Mouse (Mus musculus): ENCODE results near the gene Slc6a17. TPM values are rescaled to one million over a fixed set of nuclear protein-coding genes. Genes with fewer than 3 reads are reported as not detected.
A peak's percentile ranks its signal among the peaks of the same experiment; 100 is the strongest.

The Slc6a17 gene
- polyA plus RNA-seq (2012; rRNA removed): 238 and 251 TPM in 2 replicates

DNA sequence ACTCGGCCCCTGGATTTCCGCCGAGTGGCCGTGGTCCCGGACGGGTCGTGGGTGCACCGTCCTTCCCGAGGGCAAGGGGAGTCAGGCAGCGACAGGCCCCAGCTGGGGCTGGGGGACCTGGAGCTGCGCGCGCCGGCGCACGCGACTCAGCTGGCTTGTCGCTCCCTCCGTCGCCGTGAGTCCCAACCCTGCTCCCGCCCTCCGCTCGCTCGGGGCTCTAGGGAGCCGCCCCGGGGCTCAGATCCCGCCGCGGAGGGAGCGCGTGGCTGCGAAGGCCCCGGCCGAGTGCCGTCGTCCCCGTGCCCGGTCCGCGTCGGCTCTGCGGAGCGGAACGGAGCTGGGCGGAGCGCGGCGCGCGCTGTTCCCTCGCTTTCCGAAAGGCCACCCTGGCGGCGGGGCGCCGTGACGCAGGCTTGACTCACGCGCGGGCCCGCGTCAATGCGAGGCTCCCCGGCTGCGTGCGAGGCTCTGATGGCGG is at the start of gene Slc6a17:
Gene Slc6a17 (minus strand): TSS at position 388 of the 478 bp plus-strand sequence.
- Histone ChIP-seq H3K4me3 (ENCODE audit: insufficient read depth, low read length) (peak within 1 kb of the TSS; percentile 65), H3K4me1 (ENCODE audit: control insufficient read depth, insufficient read depth, low read length) (peaks cover 6% of the 10 kb centered on the region), H3K27ac (ENCODE audit: insufficient read depth, low read length) (peak within 1 kb of the TSS; percentile 79)
- no peak for TF ChIP-seq CTCF (IDR thresholded peaks at IDR 0.05; ENCODE audit: extremely low read depth, insufficient read depth, low read length)
- peak; percentile 74 for TF ChIP-seq POLR2A (IDR thresholded peaks at IDR 0.05; ENCODE audit: extremely low read depth, insufficient read depth, low read length)

DNA sequence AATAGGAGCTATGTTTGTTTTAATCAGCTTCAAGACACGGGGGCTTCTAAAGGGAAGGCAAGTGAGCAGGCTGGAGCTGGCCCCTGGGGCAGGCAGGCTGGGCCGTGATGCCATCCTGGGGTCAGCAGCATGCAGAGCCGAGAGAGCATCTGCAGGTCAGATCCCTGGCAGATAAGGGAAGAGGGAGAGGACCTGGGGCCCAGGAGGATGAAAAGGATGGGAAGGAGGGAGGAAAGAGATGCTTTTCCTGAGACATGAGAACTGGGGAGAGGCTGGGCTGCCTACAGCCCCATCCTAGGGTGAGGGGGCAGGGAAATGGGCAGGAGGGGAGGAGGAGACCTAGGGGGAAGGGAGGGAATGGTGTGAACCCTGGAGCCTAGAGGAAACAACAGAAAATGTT is 47.5 kb upstream of the Slc6a17 start:
- no peak overlapping the region for H3K4me3 ChIP-seq (ENCODE audit: insufficient read depth, low read length)
- H3K27ac ChIP-seq (ENCODE audit: insufficient read depth, low read length): no peak overlapping the region
- H3K4me1 ChIP-seq (ENCODE audit: control insufficient read depth, insufficient read depth, low read length): no peaks in the 10 kb centered on the region
- no peak for TF ChIP-seq POLR2A (IDR thresholded peaks at IDR 0.05; ENCODE audit: extremely low read depth, insufficient read depth, low read length)
- no peak for TF ChIP-seq CTCF (IDR thresholded peaks at IDR 0.05; ENCODE audit: extremely low read depth, insufficient read depth, low read length)

DNA sequence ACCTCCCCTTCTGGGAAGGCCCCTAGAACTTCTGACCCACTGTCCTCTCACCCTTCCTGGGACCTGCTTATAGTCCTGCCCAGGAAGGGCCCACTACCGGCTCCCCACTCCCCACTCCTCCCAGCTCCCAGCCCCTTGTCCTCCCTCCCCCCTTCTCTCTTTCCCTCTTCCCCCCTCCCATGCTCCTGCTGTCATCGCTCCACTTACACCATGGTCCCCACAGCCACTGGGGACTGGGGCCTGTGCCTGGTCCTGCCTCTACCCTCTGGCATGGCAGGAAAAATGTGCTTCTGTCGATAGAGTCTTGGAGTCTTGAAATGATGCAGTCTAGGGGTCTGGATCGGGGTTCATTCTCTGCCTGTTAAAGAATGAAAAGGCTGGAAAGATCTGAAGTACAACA is 46.1 kb upstream of the Slc6a17 start:
- Histone ChIP-seq H3K27ac (ENCODE audit: insufficient read depth, low read length) (no peak overlapping the region), H3K4me1 (ENCODE audit: control insufficient read depth, insufficient read depth, low read length) (no peaks in the 10 kb centered on the region), H3K4me3 (ENCODE audit: insufficient read depth, low read length) (no peak overlapping the region)
- TF ChIP-seq CTCF (IDR thresholded peaks at IDR 0.05; ENCODE audit: extremely low read depth, insufficient read depth, low read length) (no peak), POLR2A (IDR thresholded peaks at IDR 0.05; ENCODE audit: extremely low read depth, insufficient read depth, low read length) (no peak)

- no peak overlapping the region for H3K4me3 ChIP-seq (ENCODE audit: insufficient read depth, low read length)
- H3K27ac ChIP-seq (ENCODE audit: insufficient read depth, low read length): no peak overlapping the region
- H3K4me1 ChIP-seq (ENCODE audit: control insufficient read depth, insufficient read depth, low read length): no peaks in the 10 kb centered on the region
- TF ChIP-seq POLR2A (IDR thresholded peaks at IDR 0.05; ENCODE audit: extremely low read depth, insufficient read depth, low read length): no peak
- no peak for TF ChIP-seq CTCF (IDR thresholded peaks at IDR 0.05; ENCODE audit: extremely low read depth, insufficient read depth, low read length)
Measured at GRCm38 (mm10) chr3:107562591-107562990, 44.8 kb upstream of the Slc6a17 start.

GRCm38 (mm10) chr3:107562104-107562503 is 44.3 kb upstream of the Slc6a17 start:
- TF ChIP-seq POLR2A (IDR thresholded peaks at IDR 0.05; ENCODE audit: extremely low read depth, insufficient read depth, low read length) (no peak), CTCF (IDR thresholded peaks at IDR 0.05; ENCODE audit: extremely low read depth, insufficient read depth, low read length) (no peak)
- Histone ChIP-seq H3K27ac (ENCODE audit: insufficient read depth, low read length) (no peak overlapping the region), H3K4me1 (ENCODE audit: control insufficient read depth, insufficient read depth, low read length) (no peaks in the 10 kb centered on the region)

GRCm38 (mm10) chr3:107559183-107559582 is 41.4 kb upstream of the Slc6a17 start:
- Histone ChIP-seq H3K4me1 (ENCODE audit: control insufficient read depth, insufficient read depth, low read length) (no peaks in the 10 kb centered on the region), H3K27ac (ENCODE audit: insufficient read depth, low read length) (no peak overlapping the region), H3K4me3 (ENCODE audit: insufficient read depth, low read length) (no peak overlapping the region)
- TF ChIP-seq CTCF (IDR thresholded peaks at IDR 0.05; ENCODE audit: extremely low read depth, insufficient read depth, low read length): peak; percentile 81
- no peak for TF ChIP-seq POLR2A (IDR thresholded peaks at IDR 0.05; ENCODE audit: extremely low read depth, insufficient read depth, low read length)

More at GRCm38 (mm10) chr3:107562104-107562503, 44.3 kb upstream of the Slc6a17 start:
- H3K4me3 ChIP-seq (ENCODE audit: insufficient read depth, low read length): no peak overlapping the region

DNA sequence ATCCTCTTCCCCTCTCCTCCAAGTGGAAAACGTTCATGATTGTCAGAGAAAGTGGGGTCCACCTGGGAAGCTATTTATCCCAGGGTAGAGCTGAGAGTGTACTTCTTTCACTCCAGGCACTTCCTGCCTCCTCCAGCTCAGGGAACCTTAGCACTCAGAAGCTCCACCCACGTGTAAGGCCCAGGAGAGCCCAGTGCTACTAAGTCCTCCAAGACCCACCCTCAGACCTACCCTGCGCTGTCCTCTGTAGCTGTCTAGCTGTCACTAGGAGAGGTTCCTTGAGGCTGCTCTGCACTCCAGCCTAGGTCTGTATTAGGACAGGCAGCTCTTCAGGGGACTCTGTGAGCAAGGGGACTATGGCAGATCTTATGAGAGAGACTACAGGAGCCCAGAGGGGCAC is 40.9 kb upstream of the Slc6a17 start:
- Histone ChIP-seq H3K4me3 (ENCODE audit: insufficient read depth, low read length) (no peak overlapping the region), H3K27ac (ENCODE audit: insufficient read depth, low read length) (no peak overlapping the region), H3K4me1 (ENCODE audit: control insufficient read depth, insufficient read depth, low read length) (no peaks in the 10 kb centered on the region)
- no peak for TF ChIP-seq POLR2A (IDR thresholded peaks at IDR 0.05; ENCODE audit: extremely low read depth, insufficient read depth, low read length)
- no peak for TF ChIP-seq CTCF (IDR thresholded peaks at IDR 0.05; ENCODE audit: extremely low read depth, insufficient read depth, low read length)

- TF ChIP-seq POLR2A (IDR thresholded peaks at IDR 0.05; ENCODE audit: extremely low read depth, insufficient read depth, low read length): no peak
- no peak for TF ChIP-seq CTCF (IDR thresholded peaks at IDR 0.05; ENCODE audit: extremely low read depth, insufficient read depth, low read length)
- Histone ChIP-seq H3K4me1 (ENCODE audit: control insufficient read depth, insufficient read depth, low read length) (no peaks in the 10 kb centered on the region), H3K27ac (ENCODE audit: insufficient read depth, low read length) (no peak within 1 kb of the TSS)
Measured at GRCm38 (mm10) chr3:107554842-107555241, 37.0 kb upstream of the Slc6a17 start, which contains the start of gene Ubl4b. TSS of gene Ubl4b (minus strand) at chr3:107555073.

DNA sequence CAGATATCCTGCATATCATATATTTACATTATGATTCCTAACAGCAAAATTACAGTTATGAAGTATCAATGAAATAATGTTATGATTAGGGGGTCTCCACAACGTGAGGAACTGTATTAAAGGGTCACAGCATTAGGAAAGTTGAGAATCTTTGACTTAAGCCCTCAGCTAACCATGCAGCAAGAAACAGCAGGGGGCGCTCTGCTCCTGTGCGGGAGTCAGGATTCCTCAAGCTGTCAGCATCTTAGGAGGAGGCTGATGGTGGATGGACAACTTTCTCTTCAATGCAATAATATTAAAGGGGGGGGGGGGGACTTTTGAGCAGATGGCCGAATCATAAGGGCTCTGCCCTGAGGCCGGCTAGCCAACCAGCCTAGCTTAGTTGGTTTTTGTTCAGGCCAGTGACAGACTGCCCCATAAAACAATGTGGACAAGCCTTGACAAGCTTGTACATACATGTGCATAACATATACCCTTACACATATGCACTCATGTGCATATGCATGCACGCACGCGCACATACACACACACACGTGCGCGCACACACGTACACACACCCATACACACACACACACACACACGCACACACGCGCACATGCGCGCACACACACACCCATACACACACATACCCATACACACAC is 32.7 kb upstream of the Slc6a17 start:
- TF ChIP-seq POLR2A (IDR thresholded peaks at IDR 0.05; ENCODE audit: extremely low read depth, insufficient read depth, low read length) (no peak), CTCF (IDR thresholded peaks at IDR 0.05; ENCODE audit: extremely low read depth, insufficient read depth, low read length) (peak; percentile 90)
- H3K4me1 ChIP-seq (ENCODE audit: control insufficient read depth, insufficient read depth, low read length): no peaks in the 10 kb centered on the region
- no peak overlapping the region for H3K4me3 ChIP-seq (ENCODE audit: insufficient read depth, low read length)
- no peak overlapping the region for H3K27ac ChIP-seq (ENCODE audit: insufficient read depth, low read length)

More at GRCm38 (mm10) chr3:107554842-107555241, 37.0 kb upstream of the Slc6a17 start, which contains the start of gene Ubl4b:
- no peak within 1 kb of the TSS for H3K4me3 ChIP-seq (ENCODE audit: insufficient read depth, low read length)

DNA sequence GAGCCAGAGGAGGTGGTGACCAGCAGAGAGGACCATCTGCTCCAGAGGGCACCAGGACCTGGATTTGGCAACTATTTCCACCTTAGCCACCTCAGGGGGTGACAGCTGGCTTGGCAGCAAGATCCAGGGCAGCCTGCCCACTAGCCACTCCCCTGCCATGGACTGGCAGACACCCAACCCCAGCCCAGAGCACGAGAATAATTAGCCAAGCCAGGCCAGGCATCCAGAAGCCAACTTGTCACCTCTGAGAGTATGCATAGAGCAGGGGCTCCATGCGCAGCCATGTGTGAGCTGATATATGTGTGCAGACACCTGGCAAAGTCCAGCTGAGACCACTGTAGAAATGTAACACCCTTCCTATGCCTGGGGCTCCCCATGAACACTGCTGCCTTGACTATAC is 29.1 kb upstream of the Slc6a17 start:
- Histone ChIP-seq H3K4me1 (ENCODE audit: control insufficient read depth, insufficient read depth, low read length) (no peaks in the 10 kb centered on the region), H3K4me3 (ENCODE audit: insufficient read depth, low read length) (no peak overlapping the region), H3K27ac (ENCODE audit: insufficient read depth, low read length) (no peak overlapping the region)
- TF ChIP-seq POLR2A (IDR thresholded peaks at IDR 0.05; ENCODE audit: extremely low read depth, insufficient read depth, low read length) (no peak), CTCF (IDR thresholded peaks at IDR 0.05; ENCODE audit: extremely low read depth, insufficient read depth, low read length) (no peak)

Measured in cortical plate, adult 2 months (tissue).